ENCODE assay signal across 8 mouse cellular contexts in the genomic region with DNA sequence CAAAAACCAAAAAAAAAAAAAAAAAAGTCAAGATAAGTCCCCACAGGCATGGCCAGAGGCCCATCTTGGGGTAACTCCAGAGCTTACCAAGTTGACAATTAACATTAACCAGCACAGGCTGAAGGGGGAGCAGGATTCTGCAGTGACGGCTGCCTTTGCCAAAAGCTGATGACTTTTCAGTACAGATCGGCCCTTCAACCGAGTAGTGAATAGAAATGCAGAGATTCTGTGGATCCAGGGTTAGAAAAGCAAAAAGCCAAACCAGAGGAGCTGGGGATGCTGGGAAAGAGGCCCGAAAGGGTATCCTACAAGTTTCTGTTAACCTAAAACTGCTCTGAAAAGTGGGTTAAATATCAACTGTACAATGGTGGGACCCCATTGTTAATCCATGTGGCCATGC. TPM values are rescaled to one million over a fixed set of nuclear protein-coding genes. Genes with fewer than 3 reads are reported as not detected.
DNase-seq lines count a peak whose midpoint lies in the region; ATAC-seq and TF ChIP-seq lines count a peak whose summit lies in the region.

No protein-coding gene starts in this region.

- no peaks in the 10 kb centered on the region for H3K36me3 ChIP-seq in spleen, adult 2 months (ENCODE audit: control insufficient read depth, insufficient read depth, low read length)
- H3K36me3 ChIP-seq in forebrain, postnatal 0 days (ENCODE audit: insufficient read depth): no peaks in the 10 kb centered on the region
- H3K36me3 ChIP-seq in liver, postnatal 0 days (replicated peaks; ENCODE audit: insufficient read depth, low read length): no peaks in the 10 kb centered on the region
- H3K36me3 ChIP-seq in stomach, embryonic 15.5 days: no peaks in the 10 kb centered on the region
- no peaks in the 10 kb centered on the region for H3K36me3 ChIP-seq in thymus, adult 2 months (ENCODE audit: control insufficient read depth, insufficient read depth, low read length)

- H3K4me2 ChIP-seq in forebrain, postnatal 0 days (ENCODE audit: low read depth): peak overlapping the region; percentile 89
- H3K4me2 ChIP-seq in liver, postnatal 0 days (ENCODE audit: low read depth, low read length): peak overlapping the region; percentile 63
- H3K4me2 ChIP-seq in stomach, embryonic 15.5 days: peak overlapping the region; percentile 76

- ATAC-seq in forebrain, postnatal 0 days: no peak
- no peak for ATAC-seq in liver, postnatal 0 days
- no peak for ATAC-seq in stomach, embryonic 15.5 days (ENCODE audit: insufficient read depth, low FRiP score, low read depth)

- DNase-seq in spleen, adult 2 months (ENCODE audit: low read depth in 1 of 2, low spot score in 2 of 2): no peak
- DNase-seq in spleen, postnatal 36 days (ENCODE audit: low spot score in 2 of 2): no peak
- DNase-seq in forebrain, postnatal 0 days: peak; percentile 24
- DNase-seq in kidney, adult 11 months: peak; percentile 56
- peak; percentile 19 for DNase-seq in liver, postnatal 0 days
- DNase-seq in frontal cortex, postnatal 10 days (ENCODE audit: low spot score in 2 of 2): no peak
- DNase-seq in thymus, adult 2 months: no peak

- no peak for TF ChIP-seq EP300 in liver, postnatal 0 days (IDR thresholded peaks at IDR 0.05; ENCODE audit: low read depth)

- peaks cover 10% of the 10 kb centered on the region; the same call in 1 of the 2 replicates for H3K4me1 ChIP-seq in spleen, adult 2 months (ENCODE audit: control insufficient read depth, insufficient read depth, insufficient read length)
- H3K4me1 ChIP-seq in forebrain, postnatal 0 days (ENCODE audit: insufficient read depth): 0 out of 2 replicates have a peak, but pooled peaks cover 7% of the 10 kb centered on the region
- peaks cover 7% of the 10 kb centered on the region; the same call in 1 of the 2 replicates for H3K4me1 ChIP-seq in liver, postnatal 0 days (ENCODE audit: insufficient read depth)
- peaks cover 11% of the 10 kb centered on the region for H3K4me1 ChIP-seq in stomach, embryonic 15.5 days
- H3K4me1 ChIP-seq in thymus, adult 2 months (replicated peaks; ENCODE audit: control insufficient read depth, insufficient read depth, low read length): peaks cover 6% of the 10 kb centered on the region; the same call in 1 of the 2 replicates

- no peak overlapping the region for H3K4me3 ChIP-seq in spleen, adult 2 months (ENCODE audit: extremely low read depth, insufficient read depth, insufficient read length)
- H3K4me3 ChIP-seq in forebrain, postnatal 0 days (ENCODE audit: low read depth, low read length): peak overlapping the region; percentile 47
- H3K4me3 ChIP-seq in liver, postnatal 0 days (ENCODE audit: low read depth, low read length): peak overlapping the region; percentile 47
- H3K4me3 ChIP-seq in stomach, embryonic 15.5 days (replicated peaks): peak overlapping the region; percentile 54
- H3K4me3 ChIP-seq in thymus, adult 2 months (ENCODE audit: control insufficient read depth, insufficient read depth, low read length): no peak overlapping the region

- WGBS in spleen, adult 2 months: 56% methylated on average over 4 of the region's 4 CpGs
- WGBS in forebrain, postnatal 0 days: 24% methylated on average over 4 of the region's 4 CpGs
- WGBS in liver, postnatal 0 days (ENCODE audit: insufficient replicate concordance): 40% methylated on average over 4 of the region's 4 CpGs
- WGBS in stomach, embryonic 15.5 days: 23% methylated on average over 4 of the region's 4 CpGs
- whole genome bisulfite sequencing in thymus, adult 2 months: 60% methylated on average over 4 of the region's 4 CpGs

- peak overlapping the region; percentile 31 for H3K27ac ChIP-seq in spleen, adult 2 months (ENCODE audit: insufficient read depth, low read length)
- H3K27ac ChIP-seq in forebrain, postnatal 0 days (ENCODE audit: low read depth, low read length): peak overlapping the region; percentile 70
- peak overlapping the region; percentile 90 for H3K27ac ChIP-seq in liver, postnatal 0 days (ENCODE audit: low read depth)
- H3K27ac ChIP-seq in stomach, embryonic 15.5 days: peak overlapping the region; percentile 99
- no peak overlapping the region for H3K27ac ChIP-seq in thymus, adult 2 months (ENCODE audit: control insufficient read depth, insufficient read depth, low read length)

- no peak overlapping the region for H3K9ac ChIP-seq in forebrain, postnatal 0 days
- peak overlapping the region; percentile 57 for H3K9ac ChIP-seq in liver, postnatal 0 days (replicated peaks)
- peak overlapping the region; percentile 37; the same call in 1 of the 2 replicates for H3K9ac ChIP-seq in stomach, embryonic 15.5 days

- H3K9me3 ChIP-seq in forebrain, postnatal 0 days (ENCODE audit: low read length): no peaks in the 10 kb centered on the region
- peaks cover 2% of the 10 kb centered on the region; the same call in 1 of the 2 replicates for H3K9me3 ChIP-seq in liver, postnatal 0 days (ENCODE audit: low read length)
- H3K9me3 ChIP-seq in stomach, embryonic 15.5 days: no peaks in the 10 kb centered on the region

- 0 out of 2 replicates have a peak, but pooled peaks cover 5% of the 10 kb centered on the region for H3K27me3 ChIP-seq in spleen, adult 2 months (ENCODE audit: control insufficient read depth, insufficient read depth, low read length)
- H3K27me3 ChIP-seq in forebrain, postnatal 0 days (ENCODE audit: insufficient read depth, low read length): no peaks in the 10 kb centered on the region
- no peaks in the 10 kb centered on the region for H3K27me3 ChIP-seq in liver, postnatal 0 days (ENCODE audit: insufficient read depth, low read length)
- no peaks in the 10 kb centered on the region for H3K27me3 ChIP-seq in stomach, embryonic 15.5 days (replicated peaks)
- peaks cover 7% of the 10 kb centered on the region; the same call in 1 of the 2 replicates for H3K27me3 ChIP-seq in thymus, adult 2 months (ENCODE audit: control insufficient read depth, insufficient read depth, low read length)

- TF ChIP-seq CTCF in spleen, adult 2 months (IDR thresholded peaks at IDR 0.05; ENCODE audit: extremely low read depth, insufficient read depth, insufficient read length, insufficient replicate concordance): no peak
- TF ChIP-seq CTCF in forebrain, postnatal 0 days (IDR thresholded peaks at IDR 0.05; ENCODE audit: low read depth): no peak
- TF ChIP-seq CTCF in liver, postnatal 0 days (IDR thresholded peaks at IDR 0.05; ENCODE audit: low read depth): 0 out of 2 replicates have a peak, but pooled peaks have one; percentile 7
- no peak for TF ChIP-seq CTCF in thymus, adult 2 months (IDR thresholded peaks at IDR 0.05; ENCODE audit: borderline replicate concordance, control insufficient read depth, extremely low read depth, insufficient read depth, low read length, poor library complexity)

- TF ChIP-seq POLR2A in spleen, adult 2 months (IDR thresholded peaks at IDR 0.05; ENCODE audit: low read depth, low read length): no peak
- no peak for TF ChIP-seq POLR2A in thymus, adult 2 months (IDR thresholded peaks at IDR 0.05; ENCODE audit: control insufficient read depth, extremely low read depth, insufficient read depth, low read length, poor library complexity)

RNA-seq across cellular contexts. Expression of a gene that starts 40.2 kb away (rescaled TPM):
- polyA plus RNA-seq in spleen, adult 2 months (2012; rRNA removed): 0.04 and 0.09 TPM in 2 replicates
- total RNA-seq in forebrain, postnatal 0 days (2014; rRNA removed): 0.69 and 1.0 TPM in 2 replicates
- polyA plus RNA-seq in forebrain, postnatal 0 days (2015; fragmentation: Nextera tagmentation; extraction: Ambion mirVana): 0.30 and 0.35 TPM in 2 replicates
- not detected in 2 replicates for polyA plus RNA-seq in liver, postnatal 0 days (2015; fragmentation: Nextera tagmentation; extraction: Ambion mirVana)
- polyA plus RNA-seq in stomach, embryonic 15.5 days (2015; fragmentation: Nextera tagmentation; extraction: Ambion mirVana): 0.05 TPM in 1 of 2 replicates, not detected in the other
- polyA plus RNA-seq in thymus, adult 2 months (2012; rRNA removed): 0.04 and 0.09 TPM in 2 replicates

Comparison
In these comparisons a context has a peak if more than half of its experiments do, and no peak if none do; other contexts are left out.
1. DNase-seq: peak in forebrain, postnatal 0 days (single experiment), kidney, adult 11 months (single experiment) and liver, postnatal 0 days (single experiment); none in spleen, adult 2 months (0 of 2), spleen, postnatal 36 days (0 of 2), frontal cortex, postnatal 10 days (0 of 2) and thymus, adult 2 months (single experiment).
2. H3K4me3 ChIP-seq: peak in forebrain, postnatal 0 days (single experiment), liver, postnatal 0 days (single experiment) and stomach, embryonic 15.5 days (single experiment); none in spleen, adult 2 months (single experiment) and thymus, adult 2 months (single experiment).
3. Peak in every context shown above with its lines, with median percentiles within 50 percentile points of each other: H3K4me2 ChIP-seq.